In genomic region chr15:27926941-27927340, GRCm38 (mm10) we compare ENCODE assay signal across 17 mouse cellular contexts.
DNase-seq lines count a peak whose midpoint lies in the region; ATAC-seq and TF ChIP-seq lines count a peak whose summit lies in the region.
"Had no signal": no experiment of that assay in that cellular context is flagged by ENCODE, and none has a peak within 500 bp of the region (broad histone marks: within the 10 kb centered on the region; RNA-seq: fewer than 3 reads in every experiment).

No protein-coding gene starts in this region.

- 53% methylated on average over 18 of the region's 18 CpGs for WGBS in heart, adult 2 months
- WGBS in kidney, embryonic 14.5 days, result 65% methylated on average over 18 of the region's 18 CpGs

- H3K27ac ChIP-seq in heart, adult 2 months, result peak overlapping the region; percentile 66; the same call in 1 of the 2 replicates
- H3K27ac ChIP-seq in kidney, embryonic 14.5 days (ENCODE audit: low read depth, low read length), result no peak overlapping the region

- TF ChIP-seq POLR2A in heart, adult 2 months (IDR thresholded peaks at IDR 0.05; ENCODE audit: insufficient read depth, low read depth, low read length), result no peak

- no peaks in the 10 kb centered on the region for H3K9me3 ChIP-seq in kidney, embryonic 14.5 days (ENCODE audit: control insufficient read depth, low read length)
- H3K9me3 ChIP-seq: embryonic facial prominence, embryonic 15.5 days had no signal

- no peak overlapping the region for H3K4me2 ChIP-seq in kidney, embryonic 14.5 days (replicated peaks; ENCODE audit: low read depth, low read length)
- H3K4me2 ChIP-seq: embryonic facial prominence, embryonic 15.5 days had no signal

- peaks cover 3% of the 10 kb centered on the region for H3K36me3 ChIP-seq in heart, adult 2 months (ENCODE audit: control insufficient read depth, insufficient read depth, low read length)
- no peaks in the 10 kb centered on the region for H3K36me3 ChIP-seq in splenic B cell, adult 2 months (ENCODE audit: control insufficient read depth, insufficient read depth, low read length, poor library complexity, severe bottlenecking)
- no peaks in the 10 kb centered on the region for H3K36me3 ChIP-seq in kidney, embryonic 14.5 days (ENCODE audit: control insufficient read depth, insufficient read depth, low read length)
- H3K36me3 ChIP-seq: embryonic facial prominence, embryonic 15.5 days had no signal

- intact Hi-C loops in heart, adult 2 months (cut with DNase I), result no loop called here

- no peak overlapping the region for H3K9ac ChIP-seq in heart, adult 2 months (ENCODE audit: low read depth, low read length)
- H3K9ac ChIP-seq in kidney, embryonic 14.5 days (ENCODE audit: low read depth, low read length), result no peak overlapping the region
- H3K9ac ChIP-seq: embryonic facial prominence, embryonic 15.5 days; forebrain, postnatal 0 days had no signal

- TF ChIP-seq CTCF in heart, adult 2 months (IDR thresholded peaks at IDR 0.05), result no peak

- H3K4me3 ChIP-seq in heart, adult 2 months, result no peak overlapping the region
- H3K4me3 ChIP-seq in kidney, embryonic 14.5 days (ENCODE audit: low read length), result no peak overlapping the region
- H3K4me3 ChIP-seq: embryonic facial prominence, embryonic 15.5 days had no signal

- TF ChIP-seq EP300 in heart, adult 2 months (IDR thresholded peaks at IDR 0.05; ENCODE audit: insufficient read depth, low read depth, low read length), result no peak

- H3K4me1 ChIP-seq in heart, adult 2 months (ENCODE audit: control insufficient read depth, insufficient read depth, low read length), result peaks cover 25% of the 10 kb centered on the region
- H3K4me1 ChIP-seq in kidney, embryonic 14.5 days (ENCODE audit: control insufficient read depth, insufficient read depth, low read length), result peaks cover 57% of the 10 kb centered on the region

- no peak for ATAC-seq in kidney, embryonic 14.5 days (ENCODE audit: low FRiP score, low TSS enrichment)
- ATAC-seq: forebrain, postnatal 0 days had no signal

- peaks cover 3% of the 10 kb centered on the region for H3K79me2 ChIP-seq in heart, adult 2 months (replicated peaks; ENCODE audit: control insufficient read depth, insufficient read depth, low read length)

- no peak for DNase-seq in heart, adult 2 months
- DNase-seq in heart, postnatal 4 days, result no peak
- DNase-seq in CD4-positive helper T cell, adult 2 months (ENCODE audit: low read depth, low spot score), result peak; percentile 88
- peak; percentile 70 for DNase-seq in gonadal fat pad, adult 2 months (ENCODE audit: low read depth)
- DNase-seq in splenic B cell, adult 2 months (ENCODE audit: low read depth, low spot score), result peak; percentile 82
- DNase-seq in Muller cell, postnatal 12 days (ENCODE audit: inconsistent ontology term), result no peak
- DNase-seq in kidney, adult 18-20 months, result no peak
- DNase-seq: adrenal gland, adult 8-10 months; cerebellum, postnatal 36 days; forebrain, postnatal 0 days; gastrocnemius, postnatal 25 days; kidney, adult 11 months; layer of hippocampus, adult 9-11 months; left cerebral cortex, postnatal 4 days; right cerebral cortex, postnatal 14 days had no signal

- H3K27me3 ChIP-seq in heart, adult 2 months (ENCODE audit: control insufficient read depth, insufficient read depth, low read length), result no peaks in the 10 kb centered on the region
- H3K27me3 ChIP-seq in splenic B cell, adult 2 months (ENCODE audit: control insufficient read depth, insufficient read depth, low read length, poor library complexity, severe bottlenecking), result no peaks in the 10 kb centered on the region
- no peaks in the 10 kb centered on the region for H3K27me3 ChIP-seq in kidney, embryonic 14.5 days (ENCODE audit: control insufficient read depth, insufficient read depth, low read length)
- H3K27me3 ChIP-seq: embryonic facial prominence, embryonic 15.5 days had no signal

Comparison
In these comparisons a context has a peak if more than half of its experiments do, and no peak if none do; other contexts are left out.
1. DNase-seq: peak in CD4-positive helper T cell, adult 2 months (single experiment), gonadal fat pad, adult 2 months (single experiment) and splenic B cell, adult 2 months (single experiment); none in heart, adult 2 months (0 of 2), heart, postnatal 4 days (single experiment), Muller cell, postnatal 12 days (single experiment) and kidney, adult 18-20 months (single experiment).